Mouse (Mus musculus): ENCODE data around the gene Ypel2. TPM values are rescaled to one million over a fixed set of nuclear protein-coding genes. Genes with fewer than 3 reads are reported as not detected.
A peak's percentile ranks its signal among the peaks of the same experiment; 100 is the strongest.

Ypel2 gene
- polyA plus RNA-seq, 1 experiment from 2014 or later: 22.8 TPM

GRCm38 (mm10) chr11:86952659-86953058 is 40.8 kb downstream of the Ypel2 start:
- Histone ChIP-seq H3K9ac (ENCODE audit: low read length) (no peak overlapping the region; the same call in 1 of the 2 replicates), H3K27me3 (ENCODE audit: control insufficient read depth, insufficient read depth, low read length) (no peaks in the 10 kb centered on the region), H3K9me3 (ENCODE audit: control insufficient read depth, low read length) (0 out of 2 replicates have a peak, but pooled peaks cover 3% of the 10 kb centered on the region), H3K4me2 (ENCODE audit: low read length) (no peak overlapping the region), H3K36me3 (ENCODE audit: control insufficient read depth, insufficient read depth, low read length) (peaks cover 23% of the 10 kb centered on the region), H3K4me3 (ENCODE audit: control insufficient read depth in 1 of 2, insufficient read depth in 1 of 2, low read depth in 1 of 2, low read length in 2 of 2) (no peak overlapping the region), H3K27ac (replicated peaks in 1 of 2; ENCODE audit: control insufficient read depth in 1 of 2, insufficient read depth in 1 of 2, low read depth in 2 of 2, low read length in 2 of 2) (peak overlapping the region in 1 of 2 experiments; percentile 77; a peak in 2 of 4 replicates), H3K4me1 (ENCODE audit: control insufficient read depth in 2 of 2, insufficient read depth in 2 of 2, low read length in 2 of 2) (peaks cover 40 to 66% of the 10 kb centered on the region in 2 experiments)
- 76% methylated on average over 2 of the region's 2 CpGs for WGBS
- no peak for ATAC-seq (ENCODE audit: insufficient number of reproducible peaks, insufficient read depth, low FRiP score, low read depth)

- no peak overlapping the region for H3K4me3 ChIP-seq (ENCODE audit: control insufficient read depth in 1 of 2, insufficient read depth in 1 of 2, low read depth in 1 of 2, low read length in 2 of 2)
- H3K27ac ChIP-seq (replicated peaks in 1 of 2; ENCODE audit: control insufficient read depth in 1 of 2, insufficient read depth in 1 of 2, low read depth in 2 of 2, low read length in 2 of 2): peak overlapping the region; percentile 15 to 77; a peak in 3 of 4 replicates
- H3K27me3 ChIP-seq (ENCODE audit: control insufficient read depth, insufficient read depth, low read length): no peaks in the 10 kb centered on the region
- peaks cover 37 to 62% of the 10 kb centered on the region in 2 experiments for H3K4me1 ChIP-seq (ENCODE audit: control insufficient read depth in 2 of 2, insufficient read depth in 2 of 2, low read length in 2 of 2)
- no peak for ATAC-seq (ENCODE audit: insufficient number of reproducible peaks, insufficient read depth, low FRiP score, low read depth)
- no peak overlapping the region for H3K9ac ChIP-seq (ENCODE audit: low read length)
- H3K36me3 ChIP-seq (ENCODE audit: control insufficient read depth, insufficient read depth, low read length): peaks cover 23% of the 10 kb centered on the region
- H3K9me3 ChIP-seq (ENCODE audit: control insufficient read depth, low read length): 0 out of 2 replicates have a peak, but pooled peaks cover 3% of the 10 kb centered on the region
- no peak overlapping the region for H3K4me2 ChIP-seq (ENCODE audit: low read length)
- WGBS: 75% methylated on average over 8 of the region's 8 CpGs
These were observed 41.8 kb downstream of the Ypel2 start for GRCm38 (mm10) chr11:86951672-86952071.

GRCm38 (mm10) chr11:86950491-86950890 is 43.0 kb downstream of the Ypel2 start:
- Histone ChIP-seq H3K9ac (ENCODE audit: low read length) (peak overlapping the region; percentile 51; the same call in 1 of the 2 replicates), H3K36me3 (ENCODE audit: control insufficient read depth, insufficient read depth, low read length) (peaks cover 26% of the 10 kb centered on the region), H3K27me3 (ENCODE audit: control insufficient read depth, insufficient read depth, low read length) (no peaks in the 10 kb centered on the region), H3K4me3 (ENCODE audit: control insufficient read depth in 1 of 2, insufficient read depth in 1 of 2, low read depth in 1 of 2, low read length in 2 of 2) (no peak overlapping the region), H3K9me3 (ENCODE audit: control insufficient read depth, low read length) (0 out of 2 replicates have a peak, but pooled peaks cover 3% of the 10 kb centered on the region), H3K27ac (replicated peaks in 1 of 2; ENCODE audit: control insufficient read depth in 1 of 2, insufficient read depth in 1 of 2, low read depth in 2 of 2, low read length in 2 of 2) (peak overlapping the region; percentile 34 to 77), H3K4me2 (ENCODE audit: low read length) (no peak overlapping the region), H3K4me1 (ENCODE audit: control insufficient read depth in 2 of 2, insufficient read depth in 2 of 2, low read length in 2 of 2) (peaks cover 36 to 62% of the 10 kb centered on the region in 2 experiments)
- WGBS: 60% methylated on average over 3 of the region's 3 CpGs
- ATAC-seq (ENCODE audit: insufficient number of reproducible peaks, insufficient read depth, low FRiP score, low read depth): no peak

- Histone ChIP-seq H3K9me3 (ENCODE audit: control insufficient read depth, low read length) (0 out of 2 replicates have a peak, but pooled peaks cover 3% of the 10 kb centered on the region), H3K4me2 (ENCODE audit: low read length) (no peak overlapping the region), H3K36me3 (ENCODE audit: control insufficient read depth, insufficient read depth, low read length) (peaks cover 28% of the 10 kb centered on the region), H3K4me3 (ENCODE audit: control insufficient read depth in 1 of 2, insufficient read depth in 1 of 2, low read depth in 1 of 2, low read length in 2 of 2) (no peak overlapping the region), H3K27me3 (ENCODE audit: control insufficient read depth, insufficient read depth, low read length) (no peaks in the 10 kb centered on the region), H3K27ac (replicated peaks in 1 of 2; ENCODE audit: control insufficient read depth in 1 of 2, insufficient read depth in 1 of 2, low read depth in 2 of 2, low read length in 2 of 2) (peak overlapping the region; percentile 34 to 77), H3K9ac (ENCODE audit: low read length) (peak overlapping the region; percentile 35; the same call in 1 of the 2 replicates), H3K4me1 (ENCODE audit: control insufficient read depth in 2 of 2, insufficient read depth in 2 of 2, low read length in 2 of 2) (peaks cover 34 to 60% of the 10 kb centered on the region in 2 experiments)
- WGBS: 36% methylated on average over 9 of the region's 9 CpGs
- ATAC-seq (ENCODE audit: insufficient number of reproducible peaks, insufficient read depth, low FRiP score, low read depth): peak; percentile 56
These were observed 43.5 kb downstream of the Ypel2 start for GRCm38 (mm10) chr11:86949951-86950441.

GRCm38 (mm10) chr11:86946644-86947195 is 46.8 kb downstream of the Ypel2 start:
- Histone ChIP-seq H3K9me3 (ENCODE audit: control insufficient read depth, low read length) (0 out of 2 replicates have a peak, but pooled peaks cover 3% of the 10 kb centered on the region), H3K4me2 (ENCODE audit: low read length) (0 out of 2 replicates have a peak overlapping the region, but pooled peaks have one; percentile 6), H3K27me3 (ENCODE audit: control insufficient read depth, insufficient read depth, low read length) (no peaks in the 10 kb centered on the region), H3K9ac (ENCODE audit: low read length) (peak overlapping the region; percentile 41; the same call in 1 of the 2 replicates), H3K27ac (replicated peaks in 1 of 2; ENCODE audit: control insufficient read depth in 1 of 2, insufficient read depth in 1 of 2, low read depth in 2 of 2, low read length in 2 of 2) (peak overlapping the region; percentile 58 to 75), H3K4me1 (ENCODE audit: control insufficient read depth in 2 of 2, insufficient read depth in 2 of 2, low read length in 2 of 2) (peaks cover 29 to 48% of the 10 kb centered on the region in 2 experiments), H3K4me3 (ENCODE audit: control insufficient read depth in 1 of 2, insufficient read depth in 1 of 2, low read depth in 1 of 2, low read length in 2 of 2) (no peak overlapping the region), H3K36me3 (ENCODE audit: control insufficient read depth, insufficient read depth, low read length) (peaks cover 51% of the 10 kb centered on the region)
- WGBS: 54% methylated on average over 6 of the region's 6 CpGs
- ATAC-seq (ENCODE audit: insufficient number of reproducible peaks, insufficient read depth, low FRiP score, low read depth): no peak

GRCm38 (mm10) chr11:86945933-86946332 is 47.6 kb downstream of the Ypel2 start:
- Histone ChIP-seq H3K9me3 (ENCODE audit: control insufficient read depth, low read length) (0 out of 2 replicates have a peak, but pooled peaks cover 3% of the 10 kb centered on the region), H3K4me1 (ENCODE audit: control insufficient read depth in 2 of 2, insufficient read depth in 2 of 2, low read length in 2 of 2) (peaks cover 25 to 45% of the 10 kb centered on the region in 2 experiments), H3K4me2 (ENCODE audit: low read length) (0 out of 2 replicates have a peak overlapping the region, but pooled peaks have one; percentile 6), H3K27ac (replicated peaks in 1 of 2; ENCODE audit: control insufficient read depth in 1 of 2, insufficient read depth in 1 of 2, low read depth in 2 of 2, low read length in 2 of 2) (peak overlapping the region; percentile 58 to 75), H3K27me3 (ENCODE audit: control insufficient read depth, insufficient read depth, low read length) (no peaks in the 10 kb centered on the region), H3K4me3 (ENCODE audit: control insufficient read depth in 1 of 2, insufficient read depth in 1 of 2, low read depth in 1 of 2, low read length in 2 of 2) (no peak overlapping the region), H3K9ac (ENCODE audit: low read length) (0 out of 2 replicates have a peak overlapping the region, but pooled peaks have one; percentile 41), H3K36me3 (ENCODE audit: control insufficient read depth, insufficient read depth, low read length) (peaks cover 51% of the 10 kb centered on the region)
- 57% methylated on average over 6 of the region's 6 CpGs for WGBS
- no peak for ATAC-seq (ENCODE audit: insufficient number of reproducible peaks, insufficient read depth, low FRiP score, low read depth)

- Histone ChIP-seq H3K4me2 (ENCODE audit: low read length) (no peak overlapping the region), H3K36me3 (ENCODE audit: control insufficient read depth, insufficient read depth, low read length) (peaks cover 60% of the 10 kb centered on the region), H3K4me1 (ENCODE audit: control insufficient read depth in 2 of 2, insufficient read depth in 2 of 2, low read length in 2 of 2) (peaks cover 21 to 45% of the 10 kb centered on the region in 2 experiments), H3K27ac (replicated peaks in 1 of 2; ENCODE audit: control insufficient read depth in 1 of 2, insufficient read depth in 1 of 2, low read depth in 2 of 2, low read length in 2 of 2) (0 out of 4 replicates have a peak overlapping the region, but pooled peaks of 1 of the 2 experiments have one; percentile 24), H3K27me3 (ENCODE audit: control insufficient read depth, insufficient read depth, low read length) (no peaks in the 10 kb centered on the region), H3K9ac (ENCODE audit: low read length) (no peak overlapping the region), H3K4me3 (ENCODE audit: control insufficient read depth in 1 of 2, insufficient read depth in 1 of 2, low read depth in 1 of 2, low read length in 2 of 2) (no peak overlapping the region), H3K9me3 (ENCODE audit: control insufficient read depth, low read length) (0 out of 2 replicates have a peak, but pooled peaks cover 3% of the 10 kb centered on the region)
- no peak for ATAC-seq (ENCODE audit: insufficient number of reproducible peaks, insufficient read depth, low FRiP score, low read depth)
- WGBS: 70% methylated on average over 8 of the region's 8 CpGs
These were observed 48.4 kb downstream of the Ypel2 start for GRCm38 (mm10) chr11:86945058-86945457.
